Mouse (Mus musculus): Measurements from ENCODE around the gene Ucn2. TPM values are rescaled to one million over a fixed set of nuclear protein-coding genes. Genes with fewer than 3 reads are reported as not detected.

Gene Ucn2
- polyA plus RNA-seq, 1 experiment from 2014 or later = not detected

DNA sequence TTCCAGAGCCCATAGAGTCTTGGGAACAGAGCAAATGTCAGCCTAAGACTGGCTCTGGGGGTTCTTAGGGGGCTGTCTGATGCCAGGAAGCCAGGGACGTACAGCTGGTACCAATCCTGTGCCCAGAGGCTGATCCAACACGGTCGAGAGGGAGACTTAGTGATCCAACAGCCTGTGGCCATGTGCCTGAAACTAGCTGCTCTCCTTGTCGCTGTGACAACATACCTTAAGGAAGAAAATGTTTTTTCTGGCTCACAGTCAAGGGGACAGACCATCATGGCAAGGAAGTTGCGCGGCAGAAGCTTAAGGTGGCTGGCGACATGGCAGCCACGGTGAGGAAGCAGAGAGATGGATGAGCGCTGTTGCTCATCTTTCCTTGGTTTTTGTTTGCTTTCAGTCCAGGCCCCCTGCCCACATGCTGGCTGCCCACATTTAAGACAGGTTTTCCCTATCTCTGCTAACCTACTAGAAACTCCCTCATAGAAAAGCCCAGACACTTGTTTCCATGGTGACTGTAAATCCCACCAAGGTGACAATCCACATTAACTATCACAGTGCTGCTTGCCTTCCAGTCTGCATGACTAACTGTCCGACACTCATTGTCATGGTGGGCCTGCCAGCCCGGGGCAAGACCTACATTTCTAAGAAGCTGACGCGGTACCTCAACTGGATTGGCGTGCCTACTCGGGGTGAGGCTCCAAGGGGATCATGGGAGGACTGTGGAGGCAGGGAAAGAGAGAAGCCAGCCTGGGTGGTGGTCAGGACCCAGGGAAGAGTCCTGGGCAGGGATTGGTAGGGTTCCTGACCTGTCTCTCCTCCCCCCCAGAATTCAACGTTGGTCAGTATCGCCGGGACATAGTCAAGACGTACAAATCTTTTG, 12.7 kb downstream of the Ucn2 start:
- Histone ChIP-seq H3K4me1 (no peaks in the 10 kb centered on the region), H3K27ac (no peak overlapping the region; the same call in 1 of the 2 replicates), H3K9ac (no peak overlapping the region), H3K4me2 (replicated peaks) (no peak overlapping the region), H3K27me3 (no peaks in the 10 kb centered on the region), H3K36me3 (no peaks in the 10 kb centered on the region), H3K4me3 (no peak overlapping the region), H3K9me3 (replicated peaks) (no peaks in the 10 kb centered on the region)
- 82% methylated on average over 19 of the region's 19 CpGs for WGBS
- no peak for ATAC-seq (ENCODE audit: low FRiP score)

DNA sequence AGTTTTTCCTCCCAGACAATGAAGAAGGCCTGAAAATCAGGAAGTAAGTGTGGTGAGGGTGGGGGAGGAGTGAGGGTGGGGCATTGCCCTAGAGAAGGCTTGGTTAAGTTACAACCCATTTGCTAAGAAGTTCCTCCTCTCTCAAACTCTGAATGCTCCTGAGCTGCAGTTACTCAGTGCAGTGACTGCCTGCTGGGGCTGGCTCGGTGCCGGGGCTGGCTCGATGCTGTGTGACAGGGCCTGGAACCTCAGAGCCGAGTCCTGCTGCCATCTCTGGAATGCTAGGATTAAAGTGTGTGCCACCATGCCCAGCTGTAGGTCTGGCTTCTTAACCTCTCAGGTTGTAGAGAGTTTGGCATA, 13.3 kb downstream of the Ucn2 start:
- 71% methylated on average over 4 of the region's 4 CpGs for WGBS
- Histone ChIP-seq H3K4me3 (no peak overlapping the region), H3K9ac (no peak overlapping the region), H3K4me1 (no peaks in the 10 kb centered on the region), H3K9me3 (replicated peaks) (no peaks in the 10 kb centered on the region), H3K27me3 (no peaks in the 10 kb centered on the region), H3K27ac (no peak overlapping the region), H3K4me2 (replicated peaks) (no peak overlapping the region), H3K36me3 (no peaks in the 10 kb centered on the region)
- no peak for ATAC-seq (ENCODE audit: low FRiP score)

DNA sequence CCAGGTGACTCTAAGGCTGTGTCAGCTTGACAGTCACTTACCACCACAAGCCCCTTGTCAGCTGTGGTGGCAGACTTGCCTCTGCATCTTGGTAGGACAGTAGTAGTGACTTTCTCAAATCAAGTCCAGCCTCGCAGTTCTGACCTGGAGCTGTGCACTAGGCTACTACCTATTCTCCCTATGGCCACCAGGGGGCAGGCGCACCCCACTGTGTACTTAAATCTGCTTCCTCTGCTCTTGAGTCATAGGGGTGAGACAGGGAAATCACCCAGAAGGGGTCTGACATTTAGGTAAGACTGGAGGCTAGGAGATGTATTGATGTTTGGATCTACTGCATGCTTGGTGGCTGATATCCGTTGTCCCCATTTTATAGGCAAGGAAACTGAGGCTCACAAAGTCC, 14.9 kb downstream of the Ucn2 start:
- H3K27ac ChIP-seq = no peak overlapping the region
- no peak overlapping the region for H3K4me3 ChIP-seq
- no peaks in the 10 kb centered on the region for H3K9me3 ChIP-seq (replicated peaks)
- no peaks in the 10 kb centered on the region for H3K4me1 ChIP-seq
- no peaks in the 10 kb centered on the region for H3K36me3 ChIP-seq
- H3K27me3 ChIP-seq = no peaks in the 10 kb centered on the region
- H3K9ac ChIP-seq = no peak overlapping the region
- peak; percentile 38; the same call in 1 of the 2 replicates for ATAC-seq (ENCODE audit: low FRiP score)
- WGBS = 8% methylated on average over 3 of the region's 3 CpGs
- no peak overlapping the region for H3K4me2 ChIP-seq (replicated peaks)

DNA sequence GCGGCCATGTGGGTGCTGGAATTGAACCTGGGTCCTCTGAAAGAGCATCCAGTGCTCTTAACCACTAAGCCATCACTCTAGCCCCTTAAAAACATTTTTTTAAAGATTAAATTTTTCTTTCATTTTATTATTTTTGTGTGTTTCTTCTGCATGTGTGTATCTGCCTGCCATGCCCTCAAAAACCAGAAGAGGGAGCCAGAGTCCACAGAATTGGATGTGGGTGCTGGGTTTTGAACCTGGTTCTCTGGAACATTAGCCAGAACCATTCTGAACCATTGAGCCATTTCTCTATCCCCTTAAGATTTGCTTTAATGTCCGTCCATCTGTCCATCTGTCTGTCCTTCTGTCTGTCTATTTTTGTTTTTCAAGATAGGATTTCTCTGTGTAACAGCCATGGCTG, 17.4 kb downstream of the Ucn2 start:
- no peak for ATAC-seq (ENCODE audit: low FRiP score)
- Histone ChIP-seq H3K36me3 (peaks cover 3% of the 10 kb centered on the region; the same call in 1 of the 2 replicates), H3K9me3 (replicated peaks) (no peaks in the 10 kb centered on the region), H3K4me1 (no peaks in the 10 kb centered on the region), H3K4me2 (replicated peaks) (no peak overlapping the region), H3K9ac (no peak overlapping the region), H3K4me3 (no peak overlapping the region), H3K27me3 (no peaks in the 10 kb centered on the region), H3K27ac (no peak overlapping the region)
- WGBS = 51% methylated on average over 2 of the region's 2 CpGs

DNA sequence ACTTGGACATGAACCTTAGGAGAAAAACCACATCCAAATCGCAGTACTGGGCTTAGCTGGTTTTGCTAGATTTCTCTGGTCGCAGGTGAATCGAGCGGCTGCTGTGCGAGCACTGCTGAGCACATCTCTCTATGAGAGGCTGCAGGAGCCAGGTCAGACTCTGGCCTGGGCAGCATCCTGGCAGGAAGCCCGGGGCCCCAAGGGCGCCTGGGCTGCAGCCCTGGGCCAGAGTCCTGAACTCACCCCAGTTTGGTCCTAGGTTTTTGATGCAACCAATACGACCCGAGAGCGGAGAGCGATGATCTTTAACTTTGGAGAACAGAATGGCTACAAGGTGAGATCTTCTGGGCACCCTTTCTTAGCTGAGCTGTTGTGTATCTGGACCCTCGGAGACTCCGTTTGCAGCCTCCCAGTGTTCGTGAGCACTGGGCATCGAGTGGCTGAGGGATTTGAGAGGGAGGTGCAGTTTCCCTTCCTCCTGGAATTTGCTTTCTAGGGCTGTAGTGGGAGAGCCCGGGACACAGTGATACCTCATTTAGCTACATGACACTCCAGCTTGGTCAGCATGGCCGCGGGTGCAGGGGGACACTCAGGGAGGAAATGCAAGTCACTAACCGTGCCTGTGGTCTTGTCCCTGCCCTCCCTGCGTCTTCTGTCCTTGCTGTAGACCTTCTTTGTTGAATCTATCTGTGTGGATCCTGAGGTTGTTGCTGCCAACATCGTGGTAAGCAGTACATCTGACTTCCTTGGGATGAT, 21.4 kb downstream of the Ucn2 start:
- H3K9me3 ChIP-seq (replicated peaks) = no peaks in the 10 kb centered on the region
- ATAC-seq (ENCODE audit: low FRiP score) = no peak
- 80% methylated on average over 21 of the region's 21 CpGs for WGBS
- no peak overlapping the region for H3K9ac ChIP-seq
- no peak overlapping the region for H3K4me2 ChIP-seq (replicated peaks)
- H3K4me1 ChIP-seq = 0 out of 2 replicates have a peak, but pooled peaks cover 3% of the 10 kb centered on the region
- peaks cover 17% of the 10 kb centered on the region for H3K36me3 ChIP-seq
- no peak overlapping the region for H3K4me3 ChIP-seq
- H3K27me3 ChIP-seq = no peaks in the 10 kb centered on the region
- H3K27ac ChIP-seq = no peak overlapping the region

DNA sequence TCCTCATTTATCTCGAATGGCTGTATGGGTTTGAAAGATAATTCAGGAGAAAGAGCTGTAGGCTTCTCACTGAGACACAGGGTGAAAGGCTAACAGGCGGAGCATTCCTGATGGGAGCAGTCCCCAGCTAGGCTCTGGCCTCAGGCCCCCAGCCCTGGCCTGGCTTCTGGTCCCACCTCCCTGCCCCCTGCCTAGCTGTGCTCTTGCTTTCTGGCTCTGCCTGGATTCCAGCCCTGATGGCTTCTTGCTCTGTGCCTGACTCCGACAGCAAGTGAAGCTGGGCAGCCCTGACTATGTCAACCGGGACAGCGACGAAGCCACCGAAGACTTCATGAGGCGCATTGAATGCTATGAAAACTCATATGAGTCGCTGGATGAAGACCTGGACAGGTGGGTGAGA, 22.3 kb downstream of the Ucn2 start:
- H3K9me3 ChIP-seq (replicated peaks) = no peaks in the 10 kb centered on the region
- H3K9ac ChIP-seq = no peak overlapping the region
- no peak overlapping the region for H3K4me3 ChIP-seq
- ATAC-seq (ENCODE audit: low FRiP score) = no peak
- 0 out of 2 replicates have a peak, but pooled peaks cover 3% of the 10 kb centered on the region for H3K4me1 ChIP-seq
- H3K27me3 ChIP-seq = no peaks in the 10 kb centered on the region
- WGBS = 80% methylated on average over 9 of the region's 9 CpGs
- peaks cover 18% of the 10 kb centered on the region for H3K36me3 ChIP-seq
- H3K27ac ChIP-seq = no peak overlapping the region
- no peak overlapping the region for H3K4me2 ChIP-seq (replicated peaks)

DNA sequence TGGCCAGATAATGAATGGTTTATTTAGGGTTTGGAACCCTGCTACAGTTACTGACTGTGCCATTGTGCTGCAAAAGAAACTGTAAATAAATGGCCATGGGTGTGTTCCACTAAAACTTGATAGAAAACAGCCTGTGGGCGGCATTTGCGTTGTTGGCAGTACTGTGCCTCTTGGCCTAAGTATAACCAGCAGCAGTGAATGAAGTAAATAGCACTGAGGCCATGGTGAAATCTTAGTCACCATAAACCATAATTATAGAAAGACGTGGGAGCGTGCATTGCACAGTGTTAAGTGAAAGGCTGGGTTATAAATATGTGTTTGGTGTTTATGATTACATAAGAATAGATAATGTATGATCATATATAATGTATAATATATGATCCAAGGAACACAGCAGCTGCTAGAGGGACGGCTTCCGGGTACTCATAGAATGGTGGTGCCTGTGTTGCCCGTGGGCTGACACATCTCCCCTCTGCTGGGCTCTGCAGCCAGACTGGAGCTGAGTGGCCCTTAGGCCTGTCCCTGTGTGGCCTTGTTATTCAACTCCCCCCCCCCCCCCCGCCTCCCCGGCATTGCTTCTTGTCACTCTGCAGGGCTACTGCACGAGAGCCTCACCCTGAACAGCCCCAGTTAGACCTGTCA, 23.3 kb downstream of the Ucn2 start:
- Histone ChIP-seq H3K27ac (no peak overlapping the region), H3K9ac (no peak overlapping the region), H3K9me3 (replicated peaks) (no peaks in the 10 kb centered on the region), H3K27me3 (no peaks in the 10 kb centered on the region), H3K4me1 (0 out of 2 replicates have a peak, but pooled peaks cover 3% of the 10 kb centered on the region), H3K36me3 (peaks cover 23% of the 10 kb centered on the region), H3K4me2 (replicated peaks) (no peak overlapping the region), H3K4me3 (no peak overlapping the region)
- WGBS = 71% methylated on average over 9 of the region's 10 CpGs
- no peak for ATAC-seq (ENCODE audit: low FRiP score)

DNA sequence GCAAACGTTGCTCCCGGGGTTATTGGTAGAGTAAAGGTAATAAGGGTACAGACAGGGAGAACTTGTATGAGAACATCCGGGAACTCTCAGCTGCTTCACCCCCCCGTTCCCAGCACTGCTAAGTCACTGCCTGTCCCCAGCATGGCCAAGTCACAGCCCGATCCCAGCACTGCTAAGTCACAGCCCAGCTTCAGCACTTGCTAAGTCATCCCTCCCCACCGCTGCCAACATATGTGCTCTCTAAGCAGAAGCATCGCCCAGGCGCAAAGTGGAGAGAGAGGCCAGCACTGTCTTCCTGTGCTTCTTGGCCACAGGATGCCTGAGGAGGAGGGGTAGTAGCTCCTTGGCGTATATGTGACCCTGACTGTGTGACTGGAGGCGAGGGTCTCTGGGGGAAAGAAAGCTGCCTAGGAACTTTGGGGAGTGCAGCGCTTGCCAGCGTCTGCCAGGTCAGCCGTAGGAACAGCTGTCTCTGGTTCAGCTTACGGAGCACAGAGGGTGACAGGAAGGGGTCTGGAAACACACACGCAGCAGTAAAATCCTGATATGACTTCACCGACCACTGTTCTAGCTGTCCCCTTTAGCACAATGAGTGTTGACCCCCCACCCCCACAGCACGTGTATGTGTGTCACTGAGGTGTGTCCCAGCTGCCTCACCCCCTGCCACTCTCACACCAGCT, 24.0 kb downstream of the Ucn2 start:
- ATAC-seq (ENCODE audit: low FRiP score) = no peak
- 0 out of 2 replicates have a peak, but pooled peaks cover 3% of the 10 kb centered on the region for H3K4me1 ChIP-seq
- no peaks in the 10 kb centered on the region for H3K27me3 ChIP-seq
- H3K36me3 ChIP-seq = peaks cover 23% of the 10 kb centered on the region
- H3K9me3 ChIP-seq (replicated peaks) = no peaks in the 10 kb centered on the region
- H3K9ac ChIP-seq = peak overlapping the region; percentile 35; the same call in 1 of the 2 replicates
- H3K27ac ChIP-seq = no peak overlapping the region
- 55% methylated on average over 17 of the region's 17 CpGs for WGBS
- no peak overlapping the region for H3K4me3 ChIP-seq
- no peak overlapping the region for H3K4me2 ChIP-seq (replicated peaks)

DNA sequence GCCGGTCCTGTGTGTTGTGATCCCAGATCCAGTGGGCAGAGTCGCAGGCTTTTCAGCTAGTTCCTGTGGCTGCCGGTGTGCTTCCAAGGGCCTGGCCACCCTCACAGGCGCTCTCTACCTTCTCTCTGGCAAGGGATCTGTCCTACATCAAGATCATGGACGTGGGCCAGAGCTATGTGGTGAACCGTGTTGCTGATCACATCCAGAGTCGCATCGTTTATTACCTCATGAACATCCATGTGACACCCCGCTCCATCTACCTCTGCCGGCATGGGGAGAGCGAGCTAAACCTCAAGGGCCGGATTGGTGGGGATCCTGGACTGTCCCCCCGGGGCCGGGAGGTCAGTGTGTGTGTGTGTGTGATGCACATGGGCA, 24.5 kb downstream of the Ucn2 start:
- Histone ChIP-seq H3K4me1 (0 out of 2 replicates have a peak, but pooled peaks cover 3% of the 10 kb centered on the region), H3K36me3 (peaks cover 23% of the 10 kb centered on the region), H3K4me3 (no peak overlapping the region), H3K27ac (no peak overlapping the region), H3K9me3 (replicated peaks) (no peaks in the 10 kb centered on the region), H3K4me2 (replicated peaks) (no peak overlapping the region), H3K9ac (peak overlapping the region; percentile 35; the same call in 1 of the 2 replicates), H3K27me3 (no peaks in the 10 kb centered on the region)
- no peak for ATAC-seq (ENCODE audit: low FRiP score)
- 85% methylated on average over 14 of the region's 14 CpGs for WGBS

DNA sequence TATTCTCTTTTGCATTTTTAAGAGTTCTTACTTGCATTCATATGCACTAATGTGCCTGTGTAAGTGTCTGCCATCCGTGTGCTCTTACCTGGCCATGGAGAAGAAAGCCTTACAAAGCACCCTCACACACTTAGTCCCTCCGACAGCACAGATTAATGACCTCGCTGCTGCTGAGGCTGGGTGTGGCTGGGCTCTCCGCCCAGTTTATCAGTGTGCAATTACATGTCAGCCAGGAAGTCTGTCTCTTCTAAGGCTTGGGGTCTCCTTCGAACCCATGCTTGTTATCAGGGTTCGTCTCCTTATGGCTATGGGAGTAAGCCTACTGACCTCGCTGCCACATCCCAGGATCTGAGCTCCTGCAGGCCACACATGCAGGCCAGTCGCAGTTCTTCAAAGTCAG, 29.6 kb downstream of the Ucn2 start:
- H3K4me3 ChIP-seq = no peak overlapping the region
- peaks cover 16% of the 10 kb centered on the region for H3K36me3 ChIP-seq
- no peak overlapping the region for H3K9ac ChIP-seq
- H3K4me2 ChIP-seq (replicated peaks) = no peak overlapping the region
- WGBS = 76% methylated on average over 8 of the region's 8 CpGs
- no peaks in the 10 kb centered on the region for H3K27me3 ChIP-seq
- H3K4me1 ChIP-seq = no peaks in the 10 kb centered on the region
- no peak overlapping the region for H3K27ac ChIP-seq
- no peaks in the 10 kb centered on the region for H3K9me3 ChIP-seq (replicated peaks)
- no peak for ATAC-seq (ENCODE audit: low FRiP score)

DNA sequence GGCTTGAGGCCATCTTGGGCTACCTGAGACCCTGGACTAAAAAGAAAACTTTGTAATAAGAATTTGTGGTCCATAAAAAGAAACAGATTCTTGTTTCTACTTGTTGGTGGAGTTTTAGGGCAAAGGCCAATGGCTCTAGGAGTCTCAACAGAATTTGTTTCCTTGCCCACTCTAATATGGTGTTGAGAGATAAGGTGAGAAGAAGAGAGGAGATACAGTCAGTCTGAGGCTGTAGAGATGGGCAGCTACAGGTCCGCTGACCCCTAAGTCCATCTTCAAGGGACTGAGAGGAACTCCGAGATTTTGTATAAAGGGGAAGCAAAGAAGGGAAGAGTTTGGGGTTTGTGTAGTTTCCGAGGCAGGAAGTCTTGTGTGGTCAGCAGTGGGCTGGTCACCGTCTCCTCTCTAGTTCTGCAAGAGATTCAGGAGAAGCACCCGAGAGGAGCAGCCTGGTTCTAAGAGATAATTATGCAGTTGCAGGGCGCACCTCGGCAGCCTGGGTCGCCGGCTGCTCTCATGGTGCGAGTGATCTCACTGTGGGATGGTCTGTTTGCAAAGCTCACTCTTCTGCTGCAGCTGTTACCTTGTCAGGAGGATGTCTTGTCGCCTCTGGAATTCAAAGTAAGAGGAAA, 31.3 kb downstream of the Ucn2 start:
- Histone ChIP-seq H3K27ac (no peak overlapping the region), H3K36me3 (peaks cover 6% of the 10 kb centered on the region; the same call in 1 of the 2 replicates), H3K4me3 (no peak overlapping the region), H3K4me2 (replicated peaks) (no peak overlapping the region), H3K9ac (no peak overlapping the region), H3K4me1 (no peaks in the 10 kb centered on the region), H3K27me3 (no peaks in the 10 kb centered on the region), H3K9me3 (replicated peaks) (no peaks in the 10 kb centered on the region)
- WGBS = 69% methylated on average over 11 of the region's 11 CpGs
- ATAC-seq (ENCODE audit: low FRiP score) = no peak

All from hindbrain, embryonic 12.5 days (tissue).